Mouse (Mus musculus) stomach, postnatal 0 days (tissue): ENCODE data around the gene Myrfl.

Experiments used
- CTCF ChIP-seq: IDR thresholded peaks from 2 replicates; pipeline ENCODE4 v1.5.1; 2016; ENCODE audit warnings: antibody characterized with exemption, low read depth, mild to moderate bottlenecking, moderate library complexity
- EP300 ChIP-seq: optimal IDR thresholded peaks from 2 replicates; pipeline ENCODE3; 2016; ENCODE audit warnings: antibody characterized with exemption

DNA sequence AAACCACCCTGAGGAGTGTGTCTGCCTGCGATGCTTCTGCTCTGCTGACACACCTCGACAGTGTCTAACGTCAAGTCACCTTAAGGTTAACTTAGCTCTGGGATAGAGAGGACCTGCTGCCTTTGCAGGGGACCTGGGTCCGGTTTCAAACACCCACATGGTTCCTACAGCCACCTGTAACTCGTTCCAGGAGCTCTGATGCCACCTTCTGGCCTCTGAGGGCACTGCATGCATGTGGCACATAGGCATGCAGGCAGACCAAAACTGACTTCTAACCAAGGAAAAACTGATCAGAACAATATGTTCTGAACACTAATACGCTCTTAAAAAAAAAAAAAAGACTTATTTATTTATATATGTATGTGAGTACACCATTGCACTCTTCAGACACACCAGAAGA lies 46.3 kb upstream of the Myrfl start:
- TF ChIP-seq CTCF (peak; percentile 56), EP300 (no peak)
